Mouse (Mus musculus) left cerebral cortex, postnatal 10 days (tissue): Measurements from ENCODE around the gene Adamts5. TPM values are rescaled to one million over a fixed set of nuclear protein-coding genes. Genes with fewer than 3 reads are reported as not detected.

ENCODE experiments used
- DNase-seq, 2 experiments: peaks; one replicate each; pipeline ENCODE4 v3.0.0; 2021 to 2022; ENCODE audit warnings: low spot score in 2 of 2, mixed read lengths in 1 of 2; ENCODE audit errors: extremely low spot score in 1 of 2
- intact Hi-C: fragments of 180-260 bp; cut with DNase I; formaldehyde crosslinking; loops from one replicate; pipeline ENCODE4 v1.15.1; 2025
- total RNA-seq, 2 experiments: library from RNA; stranded (reverse); gene quantifications; 2 replicates each; pipeline ENCODE4 v1.2.3; 2021

The Adamts5 gene
- total RNA-seq, result 1 to 10 TPM; 1.8 to 2.0 TPM

GRCm38 (mm10) chr16:85901581-85901910 lies at the start of gene Adamts5:
Adamts5 (minus strand) TSS chr16:85901828.
- DNase-seq, result peak in 1 of 2 experiments; percentile 22
- intact Hi-C loops, result no loop called here

GRCm38 (mm10) chr16:85950356-85950755 lies 48.7 kb upstream of the Adamts5 start:
- DNase-seq, result no peak
- intact Hi-C loops, result no loop called here

- intact Hi-C loops, result no loop called here
Observed at GRCm38 (mm10) chr16:85926004-85926403, 24.4 kb upstream of the Adamts5 start.

GRCm38 (mm10) chr16:85922454-85922853 lies 20.8 kb upstream of the Adamts5 start:
- intact Hi-C loops, result no loop called here
- no peak for DNase-seq

More at GRCm38 (mm10) chr16:85926004-85926403, 24.4 kb upstream of the Adamts5 start:
- DNase-seq, result no peak

GRCm38 (mm10) chr16:85920122-85920521 lies 18.5 kb upstream of the Adamts5 start:
- intact Hi-C loops, result no loop called here
- no peak for DNase-seq

- DNase-seq, result peak; percentile 12 to 45
- intact Hi-C loops, result no loop called here
Observed at GRCm38 (mm10) chr16:85900702-85901580, 687 bp downstream of the Adamts5 start.

GRCm38 (mm10) chr16:85899790-85900587 lies 1.6 kb downstream of the Adamts5 start:
- peak in 1 of 2 experiments; percentile 48 for DNase-seq

GRCm38 (mm10) chr16:85899301-85899721 lies 2.3 kb downstream of the Adamts5 start:
- intact Hi-C loops, result no loop called here
- DNase-seq, result peak in 1 of 2 experiments; percentile 43

More at GRCm38 (mm10) chr16:85899790-85900587, 1.6 kb downstream of the Adamts5 start:
- intact Hi-C loops, result no loop called here

GRCm38 (mm10) chr16:85898816-85899215 lies 2.8 kb downstream of the Adamts5 start:
- intact Hi-C loops, result no loop called here

GRCm38 (mm10) chr16:85898391-85898790 lies 3.2 kb downstream of the Adamts5 start:
- DNase-seq, result no peak
- intact Hi-C loops, result no loop called here

More at GRCm38 (mm10) chr16:85898816-85899215, 2.8 kb downstream of the Adamts5 start:
- no peak for DNase-seq

GRCm38 (mm10) chr16:85897854-85898253 lies 3.8 kb downstream of the Adamts5 start:
- intact Hi-C loops, result no loop called here

GRCm38 (mm10) chr16:85895948-85896347 lies 5.7 kb downstream of the Adamts5 start:
- intact Hi-C loops, result no loop called here

More at GRCm38 (mm10) chr16:85897854-85898253, 3.8 kb downstream of the Adamts5 start:
- DNase-seq, result no peak

GRCm38 (mm10) chr16:85889778-85890177 lies 11.8 kb downstream of the Adamts5 start:
- intact Hi-C loops, result no loop called here
- no peak for DNase-seq

More at GRCm38 (mm10) chr16:85895948-85896347, 5.7 kb downstream of the Adamts5 start:
- peak in 1 of 2 experiments; percentile 11 for DNase-seq

GRCm38 (mm10) chr16:85887289-85888051 lies 14.2 kb downstream of the Adamts5 start:
- peak; percentile 24 to 47 for DNase-seq
- intact Hi-C loops, result no loop called here

- DNase-seq, result no peak
Observed at GRCm38 (mm10) chr16:85879075-85879474, 22.6 kb downstream of the Adamts5 start.

GRCm38 (mm10) chr16:85874141-85874540 lies 27.5 kb downstream of the Adamts5 start:
- no peak for DNase-seq
- intact Hi-C loops, result no loop called here

More at GRCm38 (mm10) chr16:85879075-85879474, 22.6 kb downstream of the Adamts5 start:
- intact Hi-C loops, result no loop called here

GRCm38 (mm10) chr16:85871971-85872370 lies 29.7 kb downstream of the Adamts5 start:
- no peak for DNase-seq
- intact Hi-C loops, result no loop called here

GRCm38 (mm10) chr16:85871248-85871647 lies 30.4 kb downstream of the Adamts5 start:
- intact Hi-C loops, result no loop called here
- DNase-seq, result no peak
